Mouse (Mus musculus) B cell, adult 67 days (primary cell): Measurements from ENCODE around the gene Noct. TPM values are rescaled to one million over a fixed set of nuclear protein-coding genes. Genes with fewer than 3 reads are reported as not detected.

Source experiments
- total RNA-seq, 2 experiments: library from RNA; stranded (reverse); gene quantifications; 4 replicates each; pipeline ENCODE4 v1.2.4; 2023

The Noct gene
- 1 to 10 TPM; 2.1 to 2.6 TPM for total RNA-seq

GRCm38 (mm10) chr3:51224363-51225225 is at the start of gene Noct:
TSS of gene Noct (plus strand) at chr3:51224447.

Other genes starting within 250 kb of the Noct start
- gene Elf2, start 116.2 kb downstream of the Noct start, total RNA-seq, result 100 to 1,000 TPM; 128 to 130 TPM
- not detected for gene Mgarp, start 172.3 kb downstream of the Noct start, total RNA-seq
- 10 to 100 TPM; 62.9 to 79.5 TPM for gene Ndufc1, start 184.5 kb downstream of the Noct start, total RNA-seq
- gene Naa15, start 190.7 kb downstream of the Noct start, total RNA-seq, result 100 to 1,000 TPM; 103 to 119 TPM